Mouse (Mus musculus): ENCODE measurements at regions not wholly inside any gene's neighbourhood (a gene's known extent, or its start where the extent isn't known, plus 50 kb on each side); places are given as distances from the start of the nearest gene placed in this dataset.

DNA sequence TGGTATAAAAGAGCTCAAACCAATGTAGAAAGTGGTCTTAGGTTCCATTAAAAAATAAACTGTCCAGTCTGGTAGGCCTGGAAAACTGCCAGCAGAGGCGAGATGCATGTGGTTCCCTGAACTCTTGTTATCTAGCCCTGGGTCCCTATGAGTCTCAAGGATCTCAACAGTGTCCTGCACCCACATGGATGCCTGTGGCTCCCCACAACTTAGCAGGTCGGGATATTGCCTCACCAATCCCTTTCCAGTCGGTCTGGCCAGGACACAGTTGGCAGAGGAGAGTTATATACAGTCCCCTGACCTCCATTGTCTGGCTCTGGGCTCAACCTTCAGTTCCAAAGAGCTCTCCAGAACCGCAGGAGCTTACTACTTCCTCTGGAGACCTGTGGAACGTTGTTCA is 456.8 kb upstream of the 4921530L21Rik start:
- peak; percentile 11 for DNase-seq

DNA sequence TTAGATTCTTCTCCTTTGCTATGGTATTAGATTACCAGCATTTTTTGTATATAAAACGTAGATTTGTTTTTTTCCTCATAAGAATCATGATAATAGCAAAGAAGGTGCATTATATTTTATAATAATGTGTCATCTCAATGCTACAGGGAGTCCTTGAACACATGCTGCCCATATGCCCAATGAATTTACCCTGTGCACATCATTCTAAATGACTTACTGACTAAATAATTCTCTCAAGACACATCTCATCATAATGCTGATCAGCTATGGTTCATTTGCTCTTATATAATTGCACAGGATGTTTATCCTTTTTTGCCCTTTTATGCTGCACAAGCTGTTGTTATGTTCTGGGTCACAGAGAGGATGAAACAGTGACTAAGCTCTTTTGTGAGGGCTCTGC is 446.8 kb upstream of the 4921530L21Rik start:
- DNase-seq = no peak
